ENCODE assay signal across 10 mouse cellular contexts in the genomic region with DNA sequence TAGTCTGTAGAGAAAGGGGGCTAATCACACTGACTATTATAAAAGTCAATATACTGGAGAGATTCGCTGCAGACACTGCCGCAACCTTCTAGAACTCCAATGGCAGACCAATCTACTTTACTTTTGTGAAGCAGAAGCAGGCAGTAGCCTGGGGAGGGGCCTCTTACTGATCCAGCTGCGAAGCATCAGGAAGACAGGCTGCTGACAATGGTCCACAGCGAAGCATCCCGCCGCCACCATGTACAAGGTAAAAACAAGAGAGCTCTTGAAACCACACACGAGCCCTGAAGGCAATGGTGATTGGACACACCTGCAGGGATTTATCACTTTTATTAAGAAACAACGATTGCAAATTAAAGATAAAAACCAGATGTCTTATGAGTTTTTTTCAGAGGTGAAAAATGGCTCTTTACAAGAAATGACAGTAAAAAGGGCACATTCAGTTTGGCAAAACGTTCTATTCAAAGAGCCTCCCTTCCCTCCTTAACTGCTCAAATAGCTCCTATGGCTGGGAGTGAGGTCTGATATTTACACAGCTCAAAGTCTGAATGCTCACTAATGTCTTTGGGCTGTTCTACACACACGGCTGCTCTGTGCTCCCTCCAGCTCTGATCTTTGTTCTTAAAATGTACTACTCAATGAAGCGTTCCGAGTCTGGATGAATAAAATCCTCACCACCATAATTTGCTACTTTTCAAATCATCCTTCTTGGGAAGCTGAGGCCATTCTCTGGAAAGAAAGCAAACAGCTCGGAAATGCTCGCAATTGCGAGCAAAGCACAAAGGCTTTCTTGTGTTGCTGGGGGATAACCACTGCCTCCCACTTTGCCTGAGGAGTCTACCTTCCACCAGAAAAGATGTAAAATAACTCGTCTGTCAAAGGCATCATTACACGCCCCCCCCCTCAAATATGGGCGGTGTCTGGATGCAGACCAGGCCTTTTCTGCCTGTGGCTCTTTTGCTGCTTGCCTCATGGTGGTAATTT. TPM values are rescaled to one million over a fixed set of nuclear protein-coding genes. Genes with fewer than 3 reads are reported as not detected.
A peak's percentile ranks its signal among the peaks of the same experiment; 100 is the strongest.
DNase-seq lines count a peak whose midpoint lies in the region; ATAC-seq and TF ChIP-seq lines count a peak whose summit lies in the region.
"Had no signal": no experiment of that assay in that cellular context is flagged by ENCODE, and none has a peak within 500 bp of the region (broad histone marks: within the 10 kb centered on the region; RNA-seq: fewer than 3 reads in every experiment).

No protein-coding gene starts in this region.

- 29% methylated on average over 18 of the region's 18 CpGs for WGBS in forebrain, postnatal 0 days
- WGBS in midbrain, embryonic 13.5 days, result 56% methylated on average over 18 of the region's 18 CpGs
- WGBS in liver, embryonic 12.5 days (ENCODE audit: insufficient replicate concordance), result 75% methylated on average over 18 of the region's 18 CpGs

- no peak overlapping the region for H3K9ac ChIP-seq in forebrain, postnatal 0 days
- H3K9ac ChIP-seq in midbrain, embryonic 13.5 days (replicated peaks), result no peak overlapping the region
- H3K9ac ChIP-seq in liver, embryonic 12.5 days, result no peak overlapping the region

- no peak overlapping the region for H3K4me3 ChIP-seq in layer of hippocampus, adult 2 months
- H3K4me3 ChIP-seq in forebrain, postnatal 0 days (ENCODE audit: low read depth, low read length), result no peak overlapping the region
- H3K4me3 ChIP-seq in midbrain, embryonic 13.5 days (replicated peaks), result no peak overlapping the region
- no peak overlapping the region for H3K4me3 ChIP-seq in liver, embryonic 12.5 days
- H3K4me3 ChIP-seq: gastrocnemius, adult 2 months had no signal

- TF ChIP-seq POLR2A in brain, embryonic 14.5 days (IDR thresholded peaks at IDR 0.05; ENCODE audit: borderline replicate concordance, extremely low read depth, insufficient read depth, insufficient read length, poor library complexity, severe bottlenecking), result no peak

- no peaks in the 10 kb centered on the region for H3K9me3 ChIP-seq in forebrain, postnatal 0 days (ENCODE audit: low read length)
- no peaks in the 10 kb centered on the region for H3K9me3 ChIP-seq in midbrain, embryonic 13.5 days
- H3K9me3 ChIP-seq in liver, embryonic 12.5 days (replicated peaks), result no peaks in the 10 kb centered on the region

- peak overlapping the region; percentile 29; the same call in 1 of the 2 replicates for H3K27ac ChIP-seq in layer of hippocampus, adult 2 months
- peak overlapping the region; percentile 79 for H3K27ac ChIP-seq in forebrain, postnatal 0 days (ENCODE audit: low read depth, low read length)
- peak overlapping the region; percentile 66 for H3K27ac ChIP-seq in midbrain, embryonic 13.5 days
- no peak overlapping the region for H3K27ac ChIP-seq in liver, embryonic 12.5 days
- H3K27ac ChIP-seq: gastrocnemius, adult 2 months had no signal

- no peak for TF ChIP-seq CTCF in layer of hippocampus, adult 2 months (conservative IDR thresholded peaks at IDR 0.05)
- no peak for TF ChIP-seq CTCF in brain, embryonic 14.5 days (IDR thresholded peaks at IDR 0.05; ENCODE audit: borderline replicate concordance, extremely low read depth, insufficient read depth, insufficient read length)
- no peak for TF ChIP-seq CTCF in forebrain, postnatal 0 days (IDR thresholded peaks at IDR 0.05; ENCODE audit: low read depth)

- peak; percentile 42 for ATAC-seq in forebrain, postnatal 0 days
- peak; percentile 43; the same call in 1 of the 2 replicates for ATAC-seq in midbrain, embryonic 13.5 days
- no peak for ATAC-seq in granulocyte monocyte progenitor cell, adult 5-6 weeks (replicated peaks; ENCODE audit: poor library complexity, severe bottlenecking)
- ATAC-seq in liver, embryonic 12.5 days, result no peak
- ATAC-seq: CD4-positive, CD25-positive, alpha-beta regulatory T cell, adult 4 months had no signal

- no peak overlapping the region for H3K4me2 ChIP-seq in forebrain, postnatal 0 days (ENCODE audit: low read depth)
- H3K4me2 ChIP-seq in midbrain, embryonic 13.5 days (replicated peaks), result no peak overlapping the region; the same call in 1 of the 2 replicates
- no peak overlapping the region for H3K4me2 ChIP-seq in liver, embryonic 12.5 days

- peaks cover 36% of the 10 kb centered on the region for H3K4me1 ChIP-seq in forebrain, postnatal 0 days (ENCODE audit: insufficient read depth)
- peaks cover 36% of the 10 kb centered on the region for H3K4me1 ChIP-seq in midbrain, embryonic 13.5 days (replicated peaks)
- peaks cover 52% of the 10 kb centered on the region for H3K4me1 ChIP-seq in liver, embryonic 12.5 days

- no peaks in the 10 kb centered on the region for H3K27me3 ChIP-seq in forebrain, postnatal 0 days (ENCODE audit: insufficient read depth, low read length)
- no peaks in the 10 kb centered on the region for H3K27me3 ChIP-seq in midbrain, embryonic 13.5 days
- H3K27me3 ChIP-seq in liver, embryonic 12.5 days (replicated peaks), result no peaks in the 10 kb centered on the region

- H3K36me3 ChIP-seq in forebrain, postnatal 0 days (ENCODE audit: insufficient read depth), result peaks cover 18% of the 10 kb centered on the region
- peaks cover 17% of the 10 kb centered on the region for H3K36me3 ChIP-seq in midbrain, embryonic 13.5 days
- H3K36me3 ChIP-seq in liver, embryonic 12.5 days, result peaks cover 17% of the 10 kb centered on the region

- DNase-seq in layer of hippocampus, adult 2 months (ENCODE audit: low spot score in 2 of 2), result no peak
- no peak for DNase-seq in layer of hippocampus, adult 9-11 months
- peak; percentile 89 for DNase-seq in brain, embryonic 14.5 days (ENCODE audit: low read depth)
- DNase-seq in forebrain, postnatal 0 days, result peak; percentile 64
- no peak for DNase-seq in frontal cortex, adult 2 months (ENCODE audit: extremely low spot score in 1 of 2, low spot score in 1 of 2)

RNA-seq across cellular contexts. Expression of gene Slc35b4, which starts 23.6 kb away (rescaled TPM):
- 10 to 100 TPM; 56.9 to 60.9 TPM for total RNA-seq in layer of hippocampus, adult 2 months (2021)
- 39.9 and 40.8 TPM in 2 replicates for polyA plus RNA-seq in brain, embryonic 14.5 days (2012; rRNA removed)
- 24.0 and 26.2 TPM in 2 replicates for total RNA-seq in forebrain, postnatal 0 days (2014; rRNA removed)
- polyA plus RNA-seq in forebrain, postnatal 0 days (2015; fragmentation: Nextera tagmentation; extraction: Ambion mirVana), result 23.8 and 34.7 TPM in 2 replicates
- polyA plus RNA-seq in midbrain, embryonic 13.5 days (2015; fragmentation: Nextera tagmentation; extraction: Ambion mirVana), result 39.3 and 42.3 TPM in 2 replicates
- 33.6 and 34.9 TPM in 2 replicates for total RNA-seq in granulocyte monocyte progenitor cell, adult 5-6 weeks (2014; fragmentation: Nextera tagmentation)
- 25.9 and 36.7 TPM in 2 replicates for total RNA-seq in granulocyte monocyte progenitor cell, adult 5-6 weeks (2017)
- 47.1 and 52.6 TPM in 2 replicates for polyA plus RNA-seq in frontal cortex, adult 2 months (2012; rRNA removed)
- 26.6 and 27.4 TPM in 2 replicates for polyA plus RNA-seq in liver, embryonic 12.5 days (2016; fragmentation: Nextera tagmentation; extraction: Ambion mirVana)

Comparison
In these comparisons a context has a peak if more than half of its experiments do, and no peak if none do; other contexts are left out.
1. DNase-seq: peak in brain, embryonic 14.5 days (single experiment) and forebrain, postnatal 0 days (single experiment); none in layer of hippocampus, adult 2 months (0 of 2), layer of hippocampus, adult 9-11 months (single experiment) and frontal cortex, adult 2 months (0 of 2).
2. ATAC-seq: peak in forebrain, postnatal 0 days (single experiment) and midbrain, embryonic 13.5 days (single experiment); none in granulocyte monocyte progenitor cell, adult 5-6 weeks (single experiment) and liver, embryonic 12.5 days (single experiment).